Mouse (Mus musculus) hindbrain, embryonic 10.5 days (tissue): ENCODE measurements around the gene Cnot10. TPM values are rescaled to one million over a fixed set of nuclear protein-coding genes. Genes with fewer than 3 reads are reported as not detected.

ENCODE experiments used
- DNase-seq: peaks from one replicate; pipeline ENCODE4 v3.0.0-alpha.2; 2017; ENCODE audit warnings: low spot score
- H3K27ac ChIP-seq: fragments of 300-500 bp; sonication (generic); 2 replicates; pipeline ENCODE4 v1.5.1; 2016; ENCODE audit warnings: mild to moderate bottlenecking, moderate library complexity
- H3K27me3 ChIP-seq: fragments of 300-500 bp; sonication (generic); 2 replicates; pipeline ENCODE4 v1.6.1; 2016; ENCODE audit warnings: mild to moderate bottlenecking; ENCODE audit not compliant: poor library complexity, insufficient read depth, severe bottlenecking
- H3K36me3 ChIP-seq: fragments of 300-500 bp; sonication (generic); 2 replicates; pipeline ENCODE4 v1.6.1; 2016; ENCODE audit warnings: mild to moderate bottlenecking, moderate library complexity
- H3K4me1 ChIP-seq: fragments of 300-500 bp; sonication (generic); replicated peaks from 2 replicates; pipeline ENCODE4 v1.6.1; 2016; ENCODE audit warnings: mild to moderate bottlenecking
- H3K4me3 ChIP-seq: fragments of 300-500 bp; sonication (generic); 2 replicates; pipeline ENCODE4 v1.5.1; 2016; ENCODE audit warnings: mild to moderate bottlenecking, moderate library complexity
- H3K9me3 ChIP-seq: fragments of 300-500 bp; sonication (generic); 2 replicates; pipeline ENCODE4 v1.6.1; 2016; ENCODE audit warnings: mild to moderate bottlenecking, moderate library complexity
- WGBS: fragments of 180-500 bp; shearing (Covaris S2); methylation state at CpG from one replicate; pipeline ENCODE4 v1.1.7; 2016; 5-methylcytosine and 5-hydroxymethylcytosine counted together
- polyA plus RNA-seq: library from polyadenylated mRNA; unstranded; fragments of >200 nt; fragmentation: Nextera tagmentation; extraction: Ambion mirVana; gene quantifications from 2 replicates; pipeline ENCODE4 v1.2.1, GENCODE M21; 2016

The Cnot10 gene
- polyA plus RNA-seq, 1 experiment from 2014 or later = 67.4 TPM

DNA sequence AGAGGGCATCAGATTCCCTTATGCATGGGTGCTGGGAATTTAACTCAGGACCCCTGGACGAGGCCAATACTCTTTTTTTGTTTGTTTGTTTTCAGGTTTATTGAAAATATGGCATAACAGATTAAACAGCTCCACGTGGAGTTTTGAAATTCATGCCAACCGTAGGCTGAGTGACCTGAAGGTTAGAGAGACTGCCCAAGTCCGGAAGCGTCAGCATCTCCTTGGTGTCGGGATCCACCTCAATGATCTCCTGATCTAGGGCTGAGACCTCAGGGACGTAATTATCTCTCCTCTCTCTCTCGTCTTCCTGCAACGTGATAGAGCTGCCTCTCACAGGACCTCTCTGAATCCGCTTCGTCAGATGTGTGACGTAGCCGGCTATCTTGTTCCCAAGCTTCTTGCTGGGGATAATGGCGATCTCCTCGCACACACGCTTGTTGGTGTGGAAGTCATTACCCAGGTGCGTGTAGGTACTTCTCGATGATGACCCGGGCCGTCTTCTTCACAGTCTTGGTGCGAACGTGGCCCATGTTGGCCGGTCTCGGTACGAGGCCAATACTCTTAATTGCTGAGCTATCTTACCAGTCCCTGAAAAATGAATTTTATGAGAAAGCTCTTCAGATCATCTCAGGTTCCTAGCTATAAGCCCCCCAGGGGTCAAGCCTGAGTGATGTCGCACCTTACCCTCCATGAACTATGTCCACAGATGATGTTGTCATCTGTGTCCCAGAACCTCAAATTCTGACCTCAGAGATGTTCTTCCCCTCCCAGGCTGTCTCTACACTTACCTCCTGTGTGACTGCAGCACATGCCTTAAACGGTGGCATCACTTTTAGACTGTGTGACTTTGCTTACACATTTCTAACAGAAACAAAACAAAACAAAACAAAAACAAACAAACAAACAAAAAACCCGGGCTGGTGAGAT, 7.8 kb upstream of the Cnot10 start:
- Histone ChIP-seq H3K9me3 (no peaks in the 10 kb centered on the region), H3K27me3 (peaks cover 18% of the 10 kb centered on the region), H3K4me3 (no peak overlapping the region), H3K4me1 (no peaks in the 10 kb centered on the region), H3K27ac (no peak overlapping the region), H3K36me3 (no peaks in the 10 kb centered on the region)
- 82% methylated on average over 28 of the region's 28 CpGs for WGBS
- no peak for DNase-seq

DNA sequence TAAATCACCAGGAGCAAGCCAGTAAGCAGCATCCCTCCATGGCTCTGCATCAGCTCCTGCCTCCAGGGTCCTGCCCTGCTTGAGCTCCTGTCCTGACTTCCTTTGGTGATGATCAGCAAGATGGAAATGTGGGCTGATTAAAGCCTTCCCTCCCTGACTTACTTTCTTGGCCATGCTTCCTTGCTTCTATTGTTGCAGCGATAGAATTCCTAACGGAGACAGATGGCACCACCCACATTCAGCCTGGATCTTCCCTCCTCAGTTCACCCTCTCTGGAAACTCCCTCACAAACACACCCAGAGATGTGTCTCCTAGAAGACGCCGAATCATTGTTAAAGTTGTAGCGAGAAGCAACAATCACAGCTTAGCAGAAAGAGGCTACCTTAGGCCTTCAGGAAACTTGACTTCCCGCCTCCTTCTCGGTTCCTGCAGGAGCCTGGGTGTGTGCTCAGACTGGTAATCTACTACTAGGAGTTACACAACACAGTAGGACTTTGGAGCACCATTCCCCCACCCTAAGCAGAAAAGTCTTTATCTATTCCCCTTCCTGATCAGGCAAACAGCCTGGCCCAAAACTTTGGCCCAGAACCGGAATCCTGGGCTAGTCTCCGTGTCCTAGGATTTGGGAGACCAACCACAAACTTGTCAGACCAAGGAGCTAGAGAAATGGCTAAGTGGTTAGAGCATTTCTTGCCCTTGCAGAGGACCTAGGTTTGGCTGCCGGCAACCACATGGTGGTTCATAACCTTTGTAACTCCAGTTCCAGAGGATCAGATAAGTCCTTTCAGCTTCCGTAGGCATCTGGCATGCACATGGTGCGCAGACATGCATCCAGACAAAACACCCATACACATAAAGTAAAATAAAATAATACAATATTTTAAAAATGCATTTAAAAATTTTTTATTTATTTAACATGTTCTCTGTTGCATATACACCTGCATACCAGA, 6.8 kb upstream of the Cnot10 start:
- DNase-seq = no peak
- Histone ChIP-seq H3K4me3 (no peak overlapping the region), H3K9me3 (no peaks in the 10 kb centered on the region), H3K27ac (no peak overlapping the region), H3K27me3 (peaks cover 22% of the 10 kb centered on the region), H3K4me1 (no peaks in the 10 kb centered on the region), H3K36me3 (no peaks in the 10 kb centered on the region)
- WGBS = 85% methylated on average over 12 of the region's 12 CpGs

DNA sequence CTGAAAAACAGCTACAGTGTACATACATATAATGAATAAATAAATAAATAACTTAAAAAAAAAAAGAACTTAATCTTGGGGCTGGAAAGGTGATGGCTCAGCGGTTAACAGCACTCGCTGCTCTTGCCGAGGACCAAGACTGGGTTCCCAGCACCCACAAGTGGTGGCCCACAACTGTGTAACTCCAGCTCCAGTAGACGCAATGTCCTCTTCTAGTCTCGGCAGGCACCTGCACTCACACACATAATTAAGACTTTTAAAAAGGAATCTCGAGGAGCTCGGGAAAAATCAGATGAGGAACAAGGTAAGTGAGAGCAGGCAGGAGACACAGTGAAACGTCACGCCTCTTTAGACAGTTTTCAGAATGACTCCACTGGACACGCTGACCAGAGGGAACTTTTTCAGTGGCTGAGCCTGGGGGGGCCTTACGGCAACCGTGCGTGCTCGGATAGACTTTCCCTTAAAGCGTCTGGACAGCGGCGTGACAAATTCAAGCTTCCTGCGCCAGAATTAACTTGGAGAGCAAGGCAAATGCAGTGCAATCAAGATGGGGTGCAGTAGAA, 717 bp downstream of the Cnot10 start:
- H3K9me3 ChIP-seq = no peaks in the 10 kb centered on the region
- peaks cover 32% of the 10 kb centered on the region for H3K36me3 ChIP-seq
- H3K27ac ChIP-seq = peak overlapping the region; percentile 90
- peak overlapping the region; percentile 92 for H3K4me3 ChIP-seq
- H3K4me1 ChIP-seq = peaks cover 22% of the 10 kb centered on the region
- no peak for DNase-seq
- 16% methylated on average over 18 of the region's 18 CpGs for WGBS
- peaks cover 18% of the 10 kb centered on the region for H3K27me3 ChIP-seq

DNA sequence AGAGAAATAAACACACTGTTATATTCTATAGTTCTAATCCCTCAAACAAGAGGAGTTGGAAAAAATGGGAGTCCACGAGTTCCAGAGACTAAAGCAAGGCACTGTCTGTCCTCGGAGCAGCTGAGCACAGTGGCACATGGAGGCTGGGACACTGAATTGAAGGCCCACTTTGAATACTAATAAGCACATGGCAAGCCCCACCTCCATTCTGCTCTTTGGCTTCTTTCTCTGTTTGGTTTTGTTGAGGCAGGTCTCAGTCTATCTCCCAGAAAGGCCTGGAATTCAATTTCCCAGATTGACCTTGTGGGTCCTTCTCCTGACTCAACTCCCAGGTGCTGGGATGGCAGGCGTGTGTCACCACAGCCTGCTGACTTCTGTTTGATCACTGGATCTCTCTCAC, 3.2 kb downstream of the Cnot10 start:
- DNase-seq = no peak
- WGBS = 87% methylated on average over 3 of the region's 3 CpGs
- no peaks in the 10 kb centered on the region for H3K27me3 ChIP-seq

DNA sequence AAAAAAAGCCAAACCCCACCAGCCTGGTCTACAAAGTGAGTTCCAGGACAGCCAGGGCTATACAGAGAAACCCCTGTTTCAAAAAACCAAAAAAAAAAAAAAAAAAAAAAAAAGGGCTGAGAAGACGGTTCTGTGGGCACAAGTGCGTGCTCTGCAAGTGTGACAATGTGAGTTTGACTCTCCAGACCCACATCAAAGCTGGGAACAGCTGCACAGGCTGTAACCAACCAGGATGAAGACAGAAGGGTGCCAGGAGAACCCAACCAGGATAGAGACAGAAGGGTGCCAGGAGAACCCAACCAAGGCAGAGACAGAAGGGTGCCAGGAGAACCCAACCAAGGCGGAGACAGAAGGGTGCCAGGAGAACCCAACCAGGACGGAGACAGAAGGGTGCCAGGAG, 3.8 kb downstream of the Cnot10 start:
- H3K4me3 ChIP-seq = no peak overlapping the region
- WGBS = 97% methylated on average over 4 of the region's 4 CpGs
- DNase-seq = no peak
- peaks cover 47% of the 10 kb centered on the region for H3K36me3 ChIP-seq
- no peak overlapping the region for H3K27ac ChIP-seq
- H3K9me3 ChIP-seq = no peaks in the 10 kb centered on the region
- H3K4me1 ChIP-seq = peaks cover 22% of the 10 kb centered on the region
- H3K27me3 ChIP-seq = no peaks in the 10 kb centered on the region

More for the DNA sequence above, 3.2 kb downstream of the Cnot10 start:
- H3K27ac ChIP-seq = no peak overlapping the region
- peaks cover 41% of the 10 kb centered on the region for H3K36me3 ChIP-seq
- peaks cover 22% of the 10 kb centered on the region for H3K4me1 ChIP-seq
- no peaks in the 10 kb centered on the region for H3K9me3 ChIP-seq
- H3K4me3 ChIP-seq = no peak overlapping the region

DNA sequence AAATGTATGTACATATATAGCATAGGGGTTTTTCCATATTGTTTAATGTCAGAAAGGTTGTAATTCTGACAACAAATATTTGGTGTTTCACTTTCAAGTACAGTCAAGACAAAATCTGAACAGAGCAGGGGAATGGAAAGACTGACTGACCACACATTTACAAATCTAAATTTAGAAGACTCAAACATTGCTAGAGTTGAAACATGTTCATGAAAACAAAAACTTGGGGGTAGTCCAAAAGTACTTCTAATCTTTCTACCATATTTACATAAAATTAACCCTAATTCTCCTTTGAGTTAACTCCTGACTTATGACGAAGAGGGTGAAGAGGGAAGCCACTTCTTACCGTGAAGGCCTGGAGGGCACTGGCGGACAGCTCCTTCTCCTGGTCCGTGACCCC, 7.7 kb downstream of the Cnot10 start:
- WGBS = 73% methylated on average over 4 of the region's 4 CpGs
- Histone ChIP-seq H3K36me3 (peaks cover 74% of the 10 kb centered on the region), H3K27me3 (no peaks in the 10 kb centered on the region)

DNA sequence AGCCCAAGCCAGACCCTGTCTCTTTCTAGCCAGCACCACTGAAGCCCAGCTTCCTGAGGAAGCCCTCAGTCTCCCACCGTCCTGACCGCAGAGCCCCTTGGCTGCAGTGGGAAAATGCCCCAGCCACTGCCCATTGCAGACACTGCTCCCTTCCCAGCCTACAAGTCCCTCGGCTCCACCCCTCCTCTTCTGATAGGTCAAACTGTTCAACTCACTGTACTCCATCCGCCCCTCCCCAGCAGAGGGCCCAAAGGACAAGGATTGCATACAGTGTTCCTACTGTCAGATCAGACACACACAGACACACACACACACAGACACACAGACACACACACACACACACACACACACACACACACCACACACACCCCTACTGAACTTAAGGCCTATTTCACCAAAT, 13.3 kb downstream of the Cnot10 start:
- no peaks in the 10 kb centered on the region for H3K9me3 ChIP-seq
- WGBS = 75% methylated on average over 4 of the region's 4 CpGs
- no peak overlapping the region for H3K4me3 ChIP-seq
- no peaks in the 10 kb centered on the region for H3K27me3 ChIP-seq
- H3K4me1 ChIP-seq = no peaks in the 10 kb centered on the region
- H3K36me3 ChIP-seq = peaks cover 99% of the 10 kb centered on the region
- H3K27ac ChIP-seq = no peak overlapping the region
- DNase-seq = no peak

More for the DNA sequence above, 7.7 kb downstream of the Cnot10 start:
- DNase-seq = no peak
- H3K27ac ChIP-seq = no peak overlapping the region
- H3K4me1 ChIP-seq = no peaks in the 10 kb centered on the region; the same call in 1 of the 2 replicates
- H3K9me3 ChIP-seq = no peaks in the 10 kb centered on the region
- H3K4me3 ChIP-seq = no peak overlapping the region

DNA sequence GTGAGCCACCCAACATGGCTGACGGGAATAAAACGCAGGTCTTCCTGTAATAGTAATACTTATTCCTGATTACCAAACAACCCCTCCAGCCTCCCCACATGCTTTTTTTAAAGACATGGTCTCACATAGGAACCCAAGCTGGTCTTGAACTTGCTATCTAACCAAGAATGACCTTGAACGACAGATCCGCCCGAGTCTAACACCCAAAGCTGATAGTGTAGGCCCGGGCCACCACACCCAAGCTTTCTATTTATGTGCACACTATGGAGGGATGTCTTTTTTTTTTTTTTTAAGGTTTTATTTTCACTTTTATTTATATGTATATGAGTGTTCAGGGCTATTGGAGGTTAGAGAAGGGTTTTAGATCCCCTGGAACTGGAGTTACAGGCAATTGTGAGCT, 15.8 kb downstream of the Cnot10 start:
- H3K4me3 ChIP-seq = no peak overlapping the region
- no peaks in the 10 kb centered on the region for H3K4me1 ChIP-seq
- no peak overlapping the region for H3K27ac ChIP-seq
- peaks cover 98% of the 10 kb centered on the region for H3K36me3 ChIP-seq
- no peaks in the 10 kb centered on the region for H3K9me3 ChIP-seq
- WGBS = 95% methylated on average over 6 of the region's 6 CpGs
- no peak for DNase-seq
- no peaks in the 10 kb centered on the region for H3K27me3 ChIP-seq

DNA sequence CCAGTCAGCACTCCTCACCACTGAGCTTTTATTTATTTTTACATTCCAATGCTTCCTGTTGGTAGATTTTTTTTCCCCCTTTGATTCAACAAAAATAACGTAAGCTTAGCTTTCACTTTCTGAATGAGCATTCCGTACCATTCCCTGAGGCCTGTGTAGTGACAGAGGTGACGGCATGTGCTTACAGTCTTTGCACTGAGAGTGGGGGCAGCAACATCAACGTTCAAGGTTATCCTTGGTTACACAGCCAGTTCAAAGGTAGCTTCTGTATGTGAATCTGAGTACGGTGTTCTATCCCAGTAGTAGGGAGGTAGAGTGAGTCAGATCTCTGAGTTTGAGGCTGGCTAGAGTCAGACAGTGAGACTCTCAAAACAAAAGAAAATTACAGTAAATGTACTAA, 18.8 kb downstream of the Cnot10 start:
- Histone ChIP-seq H3K27me3 (no peaks in the 10 kb centered on the region), H3K4me1 (no peaks in the 10 kb centered on the region), H3K9me3 (no peaks in the 10 kb centered on the region), H3K36me3 (peaks cover 96% of the 10 kb centered on the region), H3K4me3 (no peak overlapping the region), H3K27ac (no peak overlapping the region)
- 94% methylated on average over 5 of the region's 5 CpGs for WGBS
- no peak for DNase-seq

DNA sequence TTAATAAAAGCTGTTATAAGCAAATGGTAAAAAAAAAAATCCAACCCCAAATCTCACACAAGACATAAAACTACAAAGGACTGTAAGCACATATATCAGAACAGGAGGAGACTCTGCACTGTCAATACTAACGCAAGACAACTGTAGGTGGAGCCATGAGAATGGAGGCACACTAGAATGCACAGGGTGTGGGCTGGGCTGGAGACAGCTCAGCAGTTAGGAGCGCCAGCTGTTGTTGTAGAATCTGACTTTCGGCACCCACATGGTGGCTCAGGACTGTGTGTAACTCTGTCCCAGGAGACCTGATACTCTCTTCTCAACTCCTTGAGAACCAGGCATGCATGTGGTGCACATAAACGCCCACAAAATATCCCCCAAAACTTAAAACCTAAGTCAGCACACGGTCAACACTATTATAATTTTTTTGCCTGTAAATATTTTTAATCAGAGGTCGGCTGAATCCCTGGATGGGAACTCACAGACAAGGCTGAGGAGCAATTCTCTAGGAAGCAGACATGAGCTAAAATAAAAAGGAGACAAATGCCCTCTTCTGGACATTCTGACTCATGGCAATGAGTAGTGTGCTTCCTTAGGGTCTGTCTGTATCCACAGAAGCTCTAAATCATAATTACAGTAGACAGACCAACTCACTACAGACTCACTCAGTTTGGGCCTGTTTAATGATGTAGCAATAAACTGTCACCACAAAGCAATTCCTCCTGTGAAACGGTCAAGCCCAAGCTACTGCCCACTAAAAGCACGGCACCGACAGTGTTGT, 25.6 kb downstream of the Cnot10 start:
- WGBS = 85% methylated on average over 9 of the region's 9 CpGs
- Histone ChIP-seq H3K4me1 (no peaks in the 10 kb centered on the region), H3K9me3 (no peaks in the 10 kb centered on the region), H3K27me3 (no peaks in the 10 kb centered on the region), H3K36me3 (peaks cover 94% of the 10 kb centered on the region), H3K4me3 (no peak overlapping the region), H3K27ac (no peak overlapping the region)
- no peak for DNase-seq

DNA sequence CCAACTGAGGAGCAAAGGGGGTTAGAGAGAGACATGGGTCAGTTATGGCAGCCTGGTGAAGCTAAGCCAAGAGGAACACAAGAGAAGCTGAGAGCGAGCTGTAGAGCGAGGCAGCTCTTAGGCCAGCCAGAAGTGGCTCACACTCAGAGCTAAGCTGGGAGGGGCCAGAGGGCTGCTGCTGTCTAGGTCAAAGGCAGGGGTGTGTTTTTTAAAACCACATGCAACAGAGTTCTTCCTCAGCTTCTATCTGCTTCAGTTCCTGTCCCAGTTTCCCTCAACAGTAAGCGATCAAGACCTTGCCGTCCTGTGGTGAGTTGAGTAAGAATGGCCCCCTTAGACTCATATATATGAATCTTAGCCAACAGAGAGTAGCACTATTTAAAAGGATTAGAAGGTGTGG, 27.0 kb downstream of the Cnot10 start:
- H3K36me3 ChIP-seq = peaks cover 95% of the 10 kb centered on the region
- no peak overlapping the region for H3K27ac ChIP-seq
- no peak for DNase-seq

DNA sequence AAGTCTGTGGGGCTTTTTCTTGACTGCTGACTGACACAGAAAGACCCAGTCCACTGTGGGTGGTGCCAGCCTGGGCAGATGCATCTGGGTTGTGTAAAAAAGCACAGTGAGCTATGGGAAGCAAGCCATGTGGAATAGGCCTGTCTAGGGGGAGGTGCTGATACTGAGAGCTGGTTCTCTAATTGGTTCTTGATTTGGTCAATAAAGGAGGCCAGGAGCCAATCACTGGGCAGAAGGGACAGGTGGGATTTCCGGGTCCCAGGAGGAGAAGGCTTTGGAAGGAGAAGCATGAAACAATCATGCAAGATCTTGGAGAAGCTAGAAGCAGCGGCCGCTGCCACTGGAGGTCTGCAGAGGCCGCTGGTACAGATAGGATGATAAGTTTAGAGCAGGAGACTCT, 27.4 kb downstream of the Cnot10 start:
- 85% methylated on average over 4 of the region's 4 CpGs for WGBS
- no peak for DNase-seq
- no peak overlapping the region for H3K4me3 ChIP-seq
- no peaks in the 10 kb centered on the region for H3K4me1 ChIP-seq
- H3K9me3 ChIP-seq = no peaks in the 10 kb centered on the region
- no peaks in the 10 kb centered on the region for H3K27me3 ChIP-seq
- H3K27ac ChIP-seq = no peak overlapping the region
- H3K36me3 ChIP-seq = peaks cover 95% of the 10 kb centered on the region

More for the DNA sequence above, 27.0 kb downstream of the Cnot10 start:
- H3K4me1 ChIP-seq = no peaks in the 10 kb centered on the region
- H3K27me3 ChIP-seq = no peaks in the 10 kb centered on the region
- no peak overlapping the region for H3K4me3 ChIP-seq
- no peaks in the 10 kb centered on the region for H3K9me3 ChIP-seq
- WGBS = 94% methylated on average over 4 of the region's 4 CpGs
